In genomic region chr17:49172052-49172799, GRCm38 (mm10) we compare ENCODE assay signal across 8 mouse cellular contexts.
DNase-seq lines count a peak whose midpoint lies in the region; ATAC-seq and TF ChIP-seq lines count a peak whose summit lies in the region.

No protein-coding gene starts in this region.

- H3K27ac ChIP-seq in kidney, embryonic 16.5 days (ENCODE audit: low read length), result no peak overlapping the region
- H3K27ac ChIP-seq in bone marrow, adult 2 months (ENCODE audit: control insufficient read depth, insufficient read depth, low read depth, low read length, poor library complexity), result no peak overlapping the region
- H3K27ac ChIP-seq in forebrain, embryonic 15.5 days (replicated peaks), result no peak overlapping the region
- no peak overlapping the region for H3K27ac ChIP-seq in liver, embryonic 12.5 days

- no peak for TF ChIP-seq POLR2A in bone marrow, adult 2 months (IDR thresholded peaks at IDR 0.05; ENCODE audit: borderline replicate concordance, control insufficient read depth, low read depth, low read length)

- ATAC-seq in kidney, embryonic 16.5 days (ENCODE audit: low FRiP score, low TSS enrichment), result peak; percentile 15; the same call in 1 of the 2 replicates
- peak; percentile 46; the same call in 1 of the 2 replicates for ATAC-seq in forebrain, embryonic 15.5 days (replicated peaks)
- ATAC-seq in liver, embryonic 12.5 days, result no peak

- TF ChIP-seq CTCF in bone marrow, adult 2 months (IDR thresholded peaks at IDR 0.05; ENCODE audit: control insufficient read depth, insufficient read depth, low read length), result no peak

- peak overlapping the region; percentile 29; the same call in 1 of the 2 replicates for H3K9ac ChIP-seq in kidney, embryonic 16.5 days (replicated peaks; ENCODE audit: low read length)
- peak overlapping the region; percentile 38 for H3K9ac ChIP-seq in forebrain, embryonic 15.5 days (replicated peaks)
- no peak overlapping the region for H3K9ac ChIP-seq in liver, embryonic 12.5 days

- peak overlapping the region; percentile 46 for H3K4me3 ChIP-seq in kidney, embryonic 16.5 days (ENCODE audit: low read length)
- peak overlapping the region; percentile 2 for H3K4me3 ChIP-seq in bone marrow, adult 2 months (replicated peaks; ENCODE audit: control insufficient read depth, low read depth, low read length)
- peak overlapping the region; percentile 42 for H3K4me3 ChIP-seq in forebrain, embryonic 15.5 days
- H3K4me3 ChIP-seq in liver, embryonic 12.5 days, result no peak overlapping the region

- no peaks in the 10 kb centered on the region for H3K9me3 ChIP-seq in kidney, embryonic 16.5 days (ENCODE audit: low read length)
- H3K9me3 ChIP-seq in forebrain, embryonic 15.5 days, result no peaks in the 10 kb centered on the region
- no peaks in the 10 kb centered on the region for H3K9me3 ChIP-seq in liver, embryonic 12.5 days (replicated peaks)

- no peak for DNase-seq in kidney, adult 8-10 months
- DNase-seq in thymus, postnatal 36 days, result peak; percentile 14 to 21
- DNase-seq in cerebellum, adult 9-11 months, result no peak
- DNase-seq in urinary bladder, postnatal 36 days (ENCODE audit: low spot score in 2 of 2), result no peak

- H3K4me1 ChIP-seq in kidney, embryonic 16.5 days (ENCODE audit: insufficient read depth, low read length), result peaks cover 12% of the 10 kb centered on the region; the same call in 1 of the 2 replicates
- H3K4me1 ChIP-seq in bone marrow, adult 2 months (ENCODE audit: control insufficient read depth, insufficient read depth, low read length), result no peaks in the 10 kb centered on the region; the same call in 1 of the 2 replicates
- peaks cover 17% of the 10 kb centered on the region for H3K4me1 ChIP-seq in forebrain, embryonic 15.5 days
- 0 out of 2 replicates have a peak, but pooled peaks cover 6% of the 10 kb centered on the region for H3K4me1 ChIP-seq in liver, embryonic 12.5 days

- peak overlapping the region; percentile 65 for H3K4me2 ChIP-seq in kidney, embryonic 16.5 days (replicated peaks; ENCODE audit: low read depth, low read length)
- peak overlapping the region; percentile 79 for H3K4me2 ChIP-seq in forebrain, embryonic 15.5 days (replicated peaks)
- H3K4me2 ChIP-seq in liver, embryonic 12.5 days, result peak overlapping the region; percentile 50

- H3K27me3 ChIP-seq in kidney, embryonic 16.5 days (ENCODE audit: insufficient read depth, low read length), result peaks cover 14% of the 10 kb centered on the region; the same call in 1 of the 2 replicates
- no peaks in the 10 kb centered on the region for H3K27me3 ChIP-seq in forebrain, embryonic 15.5 days
- peaks cover 34% of the 10 kb centered on the region for H3K27me3 ChIP-seq in liver, embryonic 12.5 days (replicated peaks)

- no peaks in the 10 kb centered on the region for H3K36me3 ChIP-seq in kidney, embryonic 16.5 days (ENCODE audit: insufficient read depth, low read length)
- no peaks in the 10 kb centered on the region for H3K36me3 ChIP-seq in forebrain, embryonic 15.5 days
- no peaks in the 10 kb centered on the region for H3K36me3 ChIP-seq in liver, embryonic 12.5 days

- 12% methylated on average over 15 of the region's 15 CpGs for WGBS in kidney, embryonic 16.5 days
- WGBS in bone marrow, adult 2 months, result 15% methylated on average over 15 of the region's 15 CpGs
- 11% methylated on average over 15 of the region's 15 CpGs for WGBS in forebrain, embryonic 15.5 days
- 14% methylated on average over 15 of the region's 15 CpGs for WGBS in liver, embryonic 12.5 days (ENCODE audit: insufficient replicate concordance)

Comparison
In these comparisons a context has a peak if more than half of its experiments do, and no peak if none do; other contexts are left out.
1. DNase-seq: peak in thymus, postnatal 36 days (2 of 2); none in kidney, adult 8-10 months (0 of 2), cerebellum, adult 9-11 months (single experiment) and urinary bladder, postnatal 36 days (0 of 2).
2. Peak in every context shown above with its lines, with median percentiles within 50 percentile points of each other: H3K4me2 ChIP-seq.